Mouse (Mus musculus) ovary, postnatal 14 days (tissue): ENCODE measurements around the gene Cpeb4.
A peak's percentile ranks its signal among the peaks of the same experiment; 100 is the strongest.
"Not testable (repeated sequence)": the region's sequence is repeated elsewhere in the genome, so short reads cannot be mapped to it uniquely, and the experiment has no call there.

Source experiments
- DNase-seq: peaks from one replicate; pipeline ENCODE4 v3.0.0; 2022; ENCODE audit warnings: low spot score

Gene Cpeb4

GRCm38 (mm10) chr11:31871911-31872310, at the start of gene Cpeb4:
TSS of gene Cpeb4 (plus strand) at chr11:31872211.
- no peak for DNase-seq

DNA sequence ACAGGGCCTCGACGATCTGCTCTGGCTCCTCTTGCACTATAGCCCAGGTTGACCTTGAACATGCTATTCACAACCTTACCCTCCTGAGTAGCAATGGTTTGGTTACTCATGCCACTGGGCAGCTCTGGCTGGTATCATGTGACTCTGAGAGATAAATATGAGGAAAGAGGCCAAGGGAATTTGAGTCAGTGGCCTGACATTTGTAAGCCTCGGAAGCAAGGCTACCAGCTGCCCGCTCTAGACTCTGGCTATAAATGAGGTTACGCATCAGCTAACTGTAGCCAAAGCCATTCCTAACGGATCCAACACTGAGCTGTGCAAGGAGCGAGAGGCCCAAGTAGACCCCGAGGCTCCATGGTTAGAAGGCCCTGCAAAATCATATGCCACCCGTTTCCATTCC, 49.5 kb upstream of the Cpeb4 start:
- DNase-seq, result no peak

DNA sequence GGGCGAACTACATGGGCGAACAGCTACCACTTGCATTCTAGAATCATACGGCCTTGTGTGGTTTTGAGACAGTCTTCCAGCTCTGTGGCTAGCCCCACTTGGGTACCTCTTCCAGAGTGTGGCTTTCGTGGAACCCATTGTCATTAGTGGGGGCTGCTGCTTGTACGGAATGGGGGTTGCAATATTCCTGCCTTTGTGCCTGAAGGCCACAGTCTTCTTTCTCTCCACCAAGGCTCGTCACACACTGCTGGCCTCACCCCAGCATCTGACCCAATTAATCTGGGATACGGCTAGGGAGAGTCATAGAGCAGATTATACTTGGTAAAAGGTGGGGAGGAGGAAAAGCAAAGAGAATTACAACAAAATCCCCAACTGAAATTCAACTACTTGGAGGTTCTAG, 48.5 kb upstream of the Cpeb4 start:
- no peak for DNase-seq

DNA sequence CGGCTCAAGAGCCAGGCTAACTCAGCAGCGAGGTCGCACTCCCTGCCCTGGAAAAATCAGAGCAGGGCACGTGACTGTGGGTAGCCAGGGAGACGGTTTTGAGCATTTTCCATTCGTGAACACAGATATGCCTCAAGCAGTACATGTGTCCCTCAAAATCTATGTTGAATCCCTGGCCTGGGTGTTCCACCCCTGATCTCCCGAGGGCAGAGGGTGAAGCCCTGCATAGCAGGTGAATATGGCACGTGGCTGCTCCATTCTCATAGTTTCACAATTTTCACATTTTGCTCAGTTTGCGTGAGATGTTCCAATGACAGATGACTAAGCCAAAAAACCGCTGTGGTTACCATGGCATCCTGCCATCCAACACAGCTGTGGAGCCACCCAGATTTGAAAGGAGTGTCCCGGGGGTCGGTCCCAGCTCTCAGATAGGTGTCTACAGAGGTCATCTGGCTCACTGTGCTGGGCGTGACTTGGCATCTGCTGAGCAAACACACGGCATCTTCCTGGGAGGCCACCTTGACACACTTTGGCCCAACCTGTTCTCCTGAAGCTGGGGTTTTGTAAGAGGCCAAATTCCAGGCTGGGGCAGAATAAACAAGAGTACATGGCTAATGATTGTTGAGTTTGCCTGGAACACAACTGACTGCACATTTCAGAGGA, 47.4 kb upstream of the Cpeb4 start:
- peak; percentile 31 for DNase-seq

DNA sequence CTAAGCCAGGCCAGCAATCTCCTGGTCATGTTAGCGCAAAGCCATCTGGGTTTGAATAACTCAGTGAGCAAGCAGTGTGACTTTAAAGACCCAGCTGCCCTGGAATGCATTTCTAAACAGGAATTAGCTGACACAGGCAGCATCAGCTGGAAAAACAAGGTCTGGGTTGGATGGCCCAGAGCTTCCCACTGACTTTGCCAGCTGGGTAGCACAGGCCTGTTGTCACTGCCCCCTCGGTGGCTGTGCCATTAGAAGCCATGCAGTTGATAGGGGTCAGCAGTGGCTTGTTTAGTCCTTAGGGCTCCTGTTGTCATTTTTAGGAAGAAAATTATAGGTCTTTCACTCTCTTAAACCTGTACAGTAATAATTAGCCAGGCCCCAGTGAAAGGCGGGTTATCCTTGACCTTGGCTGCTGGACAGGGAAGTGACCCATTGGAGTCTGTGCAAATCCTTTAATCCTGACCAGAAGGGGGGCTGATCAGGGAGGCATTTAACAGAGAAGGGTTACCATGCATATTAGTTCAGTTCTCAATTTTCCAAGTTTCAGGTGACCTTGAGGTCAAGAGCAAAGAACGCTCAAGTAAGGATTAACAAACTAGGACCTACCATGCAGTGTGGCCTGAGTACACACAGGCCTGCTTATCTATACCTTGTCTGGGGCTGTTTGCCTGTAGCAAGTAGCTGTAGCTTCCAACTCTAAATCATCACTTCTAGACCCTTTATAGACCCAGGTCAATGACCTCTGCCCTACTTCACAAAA, 43.8 kb upstream of the Cpeb4 start:
- no peak for DNase-seq

GRCm38 (mm10) chr11:31828771-31829072, 43.3 kb upstream of the Cpeb4 start:
- no peak for DNase-seq

GRCm38 (mm10) chr11:31830213-31831151, 41.5 kb upstream of the Cpeb4 start:
- DNase-seq, result no peak

GRCm38 (mm10) chr11:31831451-31831850, 40.6 kb upstream of the Cpeb4 start:
- no peak for DNase-seq

DNA sequence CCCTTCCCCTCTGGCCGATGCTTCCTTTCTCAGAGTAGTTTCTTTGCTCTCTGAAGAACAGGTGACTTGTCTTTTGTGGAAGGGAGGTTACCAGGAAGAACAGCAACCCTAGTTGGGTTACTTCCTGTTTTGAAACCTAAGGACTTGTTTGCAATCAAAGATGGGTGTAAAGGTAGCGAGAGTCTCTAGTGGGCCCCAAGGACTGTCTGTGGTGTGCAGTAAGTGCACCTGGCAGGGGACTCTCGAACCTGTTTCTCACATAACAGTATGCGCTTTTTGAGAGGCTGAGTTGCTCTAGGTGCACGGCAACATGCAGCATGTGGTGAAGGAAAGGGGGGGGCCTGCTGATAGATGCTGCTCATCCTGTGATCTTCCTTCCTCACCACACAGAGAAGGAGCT, 40.0 kb upstream of the Cpeb4 start:
- no peak for DNase-seq

DNA sequence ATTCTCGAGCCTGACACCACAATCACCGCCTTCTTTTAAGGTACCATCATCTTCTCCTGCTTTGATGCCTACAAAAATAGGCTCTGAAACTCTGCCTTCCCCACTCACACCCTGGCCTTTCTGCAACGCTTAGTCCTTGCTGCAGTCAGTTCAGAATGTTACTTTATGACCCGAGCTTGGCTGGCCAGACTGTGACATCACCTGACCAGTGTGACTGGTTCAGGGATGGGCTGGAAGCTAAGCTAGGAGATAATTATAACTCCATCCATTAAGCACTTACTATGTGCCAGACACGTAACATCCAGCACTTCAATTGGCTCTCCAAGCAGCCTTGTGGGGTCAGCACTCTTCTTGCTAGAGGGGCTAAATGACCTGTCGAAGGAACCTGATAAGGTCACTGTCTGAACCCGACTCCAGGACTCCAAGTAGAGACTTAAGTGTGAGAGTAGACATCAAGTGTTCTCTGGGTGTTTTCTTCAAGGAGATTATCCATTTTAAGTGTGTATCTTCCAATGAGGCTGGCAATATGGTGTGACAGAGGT, 39.5 kb upstream of the Cpeb4 start:
- DNase-seq, result no peak

- DNase-seq, result no peak
Observed at GRCm38 (mm10) chr11:31833506-31833905, 38.5 kb upstream of the Cpeb4 start.

DNA sequence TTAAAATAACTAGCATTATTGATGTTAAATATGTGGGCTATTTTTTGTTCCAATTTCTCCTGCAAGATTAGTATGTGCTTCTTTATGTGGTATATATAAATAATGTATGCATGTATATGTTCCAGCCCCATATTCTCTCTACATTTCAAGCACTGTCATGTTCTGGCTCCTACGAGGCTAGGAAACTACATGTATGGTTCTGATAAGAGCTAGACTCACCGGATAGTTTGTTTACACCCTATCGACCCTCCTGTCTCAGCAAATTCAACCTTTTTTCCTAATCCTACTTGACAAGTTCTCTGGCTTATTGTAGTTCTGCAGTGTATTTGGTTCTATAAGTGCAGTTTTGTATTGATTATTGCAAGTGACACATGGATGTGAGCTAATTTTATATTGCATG, 36.7 kb upstream of the Cpeb4 start:
- DNase-seq, result no peak

DNA sequence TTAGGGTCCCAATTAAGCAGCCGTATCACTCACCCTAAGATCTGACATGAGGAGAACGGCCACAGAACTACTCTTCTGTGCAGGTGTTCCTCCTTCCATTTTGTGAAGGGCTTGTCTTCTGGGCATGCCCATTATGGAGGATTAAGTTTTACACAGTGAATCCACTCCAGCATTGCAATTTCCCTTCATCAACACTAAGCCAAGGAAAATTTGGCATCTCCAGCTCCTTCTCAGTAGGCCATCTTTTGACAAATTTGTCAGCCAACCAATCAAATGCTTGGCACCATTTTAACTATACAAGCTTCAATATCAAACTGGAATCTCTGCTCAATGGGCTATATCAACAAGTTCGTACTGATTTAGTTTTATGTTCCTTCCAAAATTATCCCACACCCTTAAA, 34.8 kb upstream of the Cpeb4 start:
- DNase-seq, result no peak

GRCm38 (mm10) chr11:31837753-31838152, 34.3 kb upstream of the Cpeb4 start:
- no peak for DNase-seq

DNA sequence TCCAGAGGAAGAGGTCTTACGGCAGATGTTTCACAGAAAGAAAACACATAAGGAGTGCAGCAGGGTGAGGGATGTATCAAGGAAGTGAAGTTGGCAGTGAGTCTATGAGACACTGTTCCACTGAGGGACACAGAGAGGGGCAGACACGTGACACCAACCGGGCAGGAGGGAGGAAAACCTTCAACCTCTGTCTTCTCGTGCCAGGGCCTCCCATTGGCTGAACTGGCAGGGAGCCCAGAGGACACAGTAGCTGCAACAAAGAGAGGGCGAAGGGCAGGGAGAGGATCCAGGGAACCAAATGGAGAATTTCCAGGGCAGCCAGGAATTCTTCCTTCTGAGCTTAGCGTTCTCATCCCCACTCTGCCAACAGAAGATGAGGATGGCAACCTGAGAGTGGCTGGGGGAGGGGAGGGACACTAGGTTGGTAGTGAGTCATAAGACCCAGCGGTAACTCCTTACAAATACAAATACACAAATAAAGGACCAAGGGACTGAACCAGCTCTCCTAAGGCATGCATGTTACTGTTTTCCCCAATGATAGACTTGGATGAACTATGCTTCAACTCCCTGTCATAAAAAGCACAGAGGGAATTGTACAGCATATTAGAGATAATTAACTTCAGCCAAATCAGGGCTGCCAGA, 33.4 kb upstream of the Cpeb4 start:
- peak; percentile 59 for DNase-seq

GRCm38 (mm10) chr11:31839084-31839460, 32.9 kb upstream of the Cpeb4 start:
- DNase-seq, result no peak

GRCm38 (mm10) chr11:31842171-31842959, 29.6 kb upstream of the Cpeb4 start:
- DNase-seq, result no peak

DNA sequence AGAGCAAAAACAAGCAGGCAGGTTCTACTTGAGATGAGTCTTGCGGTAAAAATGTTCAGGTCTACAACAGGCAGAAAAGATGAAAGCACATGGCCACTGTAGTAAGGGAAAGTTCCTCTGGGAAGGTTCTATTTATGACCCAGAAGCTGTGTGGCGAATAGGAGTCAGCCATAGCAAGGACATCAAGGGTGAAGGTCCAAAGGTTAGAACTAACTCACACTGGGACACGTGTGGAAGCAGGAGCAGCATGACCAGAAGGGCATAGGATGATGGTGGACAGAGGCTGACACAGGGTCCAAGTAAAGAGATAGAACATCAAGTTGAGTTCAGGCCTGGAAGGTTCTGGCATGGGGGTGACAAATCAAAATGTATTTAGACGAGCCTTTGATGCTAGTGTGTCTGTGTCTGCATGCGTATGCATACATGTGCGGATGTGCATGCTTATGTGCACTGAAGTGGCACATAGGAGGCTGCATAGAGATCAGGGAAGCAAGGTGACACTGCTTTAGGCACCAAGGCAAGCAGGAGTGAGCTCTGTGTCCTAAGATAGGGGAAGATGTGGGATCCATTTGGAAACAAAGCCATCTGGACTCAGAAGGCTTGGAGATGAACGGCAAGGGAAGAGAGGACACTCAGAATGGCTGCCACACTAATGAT, 28.7 kb upstream of the Cpeb4 start:
- no peak for DNase-seq

- DNase-seq, result no peak
Observed at GRCm38 (mm10) chr11:31843834-31844188, 28.2 kb upstream of the Cpeb4 start.

GRCm38 (mm10) chr11:31845111-31845510, 26.9 kb upstream of the Cpeb4 start:
- DNase-seq, result not testable (repeated sequence)
